Mouse (Mus musculus) bone marrow, adult 2 months (tissue): ENCODE data around the gene Dnmt1.

ENCODE experiments used
- CTCF ChIP-seq: fragments of 200-500 bp; IDR thresholded peaks from 2 replicates; pipeline ENCODE4 v1.5.1; 2011; ENCODE audit warnings: low read length, control low read depth; ENCODE audit not compliant: control insufficient read depth, insufficient read depth
- POLR2A ChIP-seq: fragments of 200-500 bp; IDR thresholded peaks from 2 replicates; pipeline ENCODE4 v1.6.1; 2011; ENCODE audit warnings: low read depth, mild to moderate bottlenecking, control low read depth, low read length, borderline replicate concordance; ENCODE audit not compliant: control insufficient read depth

GRCm38 (mm10) chr9:20902174-20902491 is 57.6 kb downstream of the Dnmt1 start:
- TF ChIP-seq POLR2A (no peak), CTCF (no peak)
